Mouse (Mus musculus) urinary bladder, postnatal 4 days (tissue): ENCODE measurements at regions not wholly inside any gene's neighbourhood (a gene's known extent, or its start where the extent isn't known, plus 50 kb on each side); places are given as distances from the start of the nearest gene placed in this dataset.

ENCODE experiments used
- DNase-seq, 2 experiments: peaks; one replicate each; pipeline ENCODE4 v3.0.0; 2021 to 2022; ENCODE audit warnings: low spot score in 2 of 2

- DNase-seq, result no peak
These were observed 129.7 kb upstream of the Smarca2 start for GRCm38 (mm10) chr19:26475197-26475596.

- no peak for DNase-seq
These were observed 129.1 kb upstream of the Smarca2 start for GRCm38 (mm10) chr19:26475754-26476153.

GRCm38 (mm10) chr19:26478055-26478737, 126.7 kb upstream of the Smarca2 start:
- no peak for DNase-seq

DNA sequence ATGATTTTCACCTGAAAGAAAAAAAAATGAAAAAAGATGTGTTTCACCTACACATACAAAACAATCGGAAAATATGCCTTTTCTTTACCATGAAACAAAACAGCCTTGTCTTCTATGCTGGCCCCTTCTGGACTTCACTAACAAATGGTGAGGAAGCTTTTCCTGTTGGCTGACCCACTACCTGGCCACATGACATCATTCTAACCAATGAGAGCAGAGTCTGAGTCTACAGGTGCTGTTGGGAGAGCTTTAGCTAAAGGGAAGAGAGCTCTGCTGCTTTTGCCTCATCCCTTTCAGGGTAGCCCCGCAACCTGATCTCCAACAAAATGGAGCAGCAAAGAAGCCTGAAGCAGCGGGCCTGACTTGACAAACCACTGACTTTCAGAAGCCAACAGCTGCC, 120.5 kb upstream of the Smarca2 start:
- DNase-seq, result no peak

GRCm38 (mm10) chr19:26492806-26493205, 112.0 kb upstream of the Smarca2 start:
- no peak for DNase-seq

DNA sequence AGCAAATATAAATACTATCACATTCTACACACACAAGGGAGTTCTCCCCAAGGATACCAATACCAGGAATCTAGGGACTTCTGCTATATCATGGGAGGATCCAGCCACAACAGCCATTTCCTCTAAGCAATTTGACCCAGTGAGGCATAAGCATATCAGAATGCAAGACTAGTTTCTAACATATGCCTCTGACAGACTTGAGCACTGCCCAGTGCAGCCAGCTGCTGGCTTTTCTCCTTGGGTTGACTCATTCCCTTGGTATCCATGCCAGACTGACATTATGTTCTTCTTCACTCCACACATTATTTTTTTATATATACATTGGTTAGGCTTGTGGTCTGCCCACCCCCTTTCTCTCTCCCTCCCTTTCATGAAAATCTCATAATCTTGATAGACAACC, 103.8 kb upstream of the Smarca2 start:
- no peak for DNase-seq

GRCm38 (mm10) chr19:26504027-26504426, 100.8 kb upstream of the Smarca2 start:
- DNase-seq, result no peak

DNA sequence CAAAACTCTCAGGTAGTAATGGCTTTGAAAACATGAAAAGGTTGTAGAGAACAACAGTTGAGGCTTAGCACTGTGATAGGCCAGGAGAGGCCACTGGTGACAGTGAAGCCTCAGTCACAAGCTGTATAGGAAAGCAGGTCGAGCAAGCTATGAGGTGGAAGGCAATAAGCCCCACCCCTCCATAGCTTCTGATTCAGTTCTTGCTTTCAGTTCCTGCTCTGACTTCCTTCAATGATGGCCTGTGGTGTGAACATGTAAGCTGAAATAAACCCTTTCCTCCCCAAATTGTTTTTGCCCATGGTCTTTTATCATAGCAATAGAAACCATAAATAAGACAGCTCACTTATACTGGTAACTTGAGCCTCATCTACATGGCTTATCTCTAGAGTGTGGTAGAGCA, 98.0 kb upstream of the Smarca2 start:
- DNase-seq, result no peak

DNA sequence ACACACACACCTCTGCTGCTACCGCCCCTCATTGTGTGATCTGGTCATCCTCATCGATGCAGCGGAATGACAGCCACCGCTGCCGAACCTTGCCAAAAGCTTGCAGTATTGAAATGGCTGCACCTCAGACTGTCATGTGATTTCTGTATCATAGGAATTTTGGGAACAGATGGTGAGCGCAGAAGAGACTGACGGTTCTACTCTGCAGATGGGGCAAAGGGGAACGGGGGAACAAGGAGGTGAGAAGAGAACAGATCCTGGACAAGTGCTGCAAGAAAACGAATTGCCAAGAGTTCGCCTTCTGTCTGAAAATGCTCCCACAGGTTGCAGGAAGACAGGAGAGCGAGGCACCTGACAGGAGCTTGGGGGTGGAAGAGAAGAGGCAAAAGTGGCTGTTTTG, 96.9 kb upstream of the Smarca2 start:
- no peak for DNase-seq

DNA sequence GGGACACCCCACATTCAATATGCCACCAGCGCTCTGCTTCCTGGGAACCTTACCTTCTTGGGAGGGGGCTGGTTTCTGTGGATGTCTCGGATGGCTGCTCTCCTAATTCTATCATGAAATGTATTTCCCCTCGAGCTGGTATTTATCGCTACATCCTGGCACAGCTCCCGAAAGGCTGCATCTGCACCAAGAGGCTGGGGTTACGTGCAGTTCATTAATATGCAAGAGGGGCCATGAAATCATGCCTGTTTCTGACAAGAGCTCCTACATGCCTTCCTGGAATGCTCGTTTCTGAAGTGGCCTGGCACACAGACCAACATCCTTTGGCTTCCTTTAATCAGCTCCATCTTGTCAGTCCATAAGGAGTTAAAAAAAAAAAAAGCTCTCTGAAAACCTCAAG, 96.2 kb upstream of the Smarca2 start:
- no peak for DNase-seq

DNA sequence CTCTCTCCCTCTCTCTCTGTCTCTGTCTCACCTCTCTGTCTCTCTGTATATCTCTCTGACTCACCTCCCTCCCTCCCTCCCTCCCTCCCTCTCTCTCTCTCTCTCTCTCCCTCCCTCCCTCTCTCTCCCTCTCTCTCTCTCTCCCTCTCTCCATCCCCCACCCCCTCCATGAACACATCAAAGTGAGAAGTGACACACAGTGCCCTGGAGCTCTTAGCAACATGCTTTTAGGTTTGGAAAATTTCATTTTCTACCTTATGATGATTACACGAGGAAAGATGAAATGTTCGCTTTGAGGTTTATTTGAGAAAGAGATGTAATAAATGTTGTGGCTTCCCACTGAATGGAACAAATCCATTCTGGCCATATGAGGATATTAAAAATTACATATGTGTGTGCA, 95.6 kb upstream of the Smarca2 start:
- DNase-seq, result no peak

- no peak for DNase-seq
These were observed 94.7 kb upstream of the Smarca2 start for GRCm38 (mm10) chr19:26510185-26510584.

DNA sequence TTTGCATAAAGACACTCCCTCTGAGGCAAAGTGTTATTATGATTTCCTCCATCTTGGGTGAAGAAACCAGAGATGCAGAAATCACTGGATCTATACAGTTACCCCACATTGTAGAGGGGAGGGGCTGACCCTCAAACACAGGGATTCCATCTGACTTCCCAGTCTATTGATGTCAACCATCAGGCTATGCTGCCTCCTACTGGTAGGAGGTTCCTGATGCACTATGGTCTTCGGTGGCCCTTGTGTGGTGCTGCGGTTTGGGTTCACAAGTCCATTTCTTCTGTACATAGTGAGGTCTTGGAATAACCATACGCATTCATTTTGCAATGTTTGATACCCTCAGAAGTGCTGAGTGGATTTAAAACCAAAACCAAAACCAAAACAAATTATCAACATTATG, 94.0 kb upstream of the Smarca2 start:
- no peak for DNase-seq

- DNase-seq, result no peak
These were observed 93.1 kb upstream of the Smarca2 start for GRCm38 (mm10) chr19:26511756-26512155.

GRCm38 (mm10) chr19:26524583-26524982, 80.3 kb upstream of the Smarca2 start:
- no peak for DNase-seq

GRCm38 (mm10) chr19:26531390-26531789, 73.5 kb upstream of the Smarca2 start:
- no peak for DNase-seq

GRCm38 (mm10) chr19:26532509-26532908, 72.3 kb upstream of the Smarca2 start:
- no peak for DNase-seq

DNA sequence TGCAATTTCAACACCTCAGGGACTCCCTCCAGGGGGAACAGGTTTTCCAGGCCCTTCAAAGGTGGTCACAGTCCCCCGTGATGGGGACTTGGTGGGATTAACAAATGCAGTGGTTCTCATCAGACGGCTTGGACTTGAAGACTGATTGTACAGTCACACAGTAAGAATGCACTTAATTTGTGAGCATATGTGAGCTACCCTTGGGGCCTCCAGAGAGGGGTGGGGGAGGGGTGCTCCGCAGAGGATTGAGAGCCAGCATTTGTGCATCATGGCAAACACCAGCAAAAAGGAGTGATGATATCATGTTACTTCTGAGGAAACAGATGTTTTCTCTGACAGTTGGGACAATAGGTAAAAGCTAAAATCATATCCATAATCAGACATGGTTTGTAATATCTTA, 59.2 kb upstream of the Smarca2 start:
- DNase-seq, result no peak

DNA sequence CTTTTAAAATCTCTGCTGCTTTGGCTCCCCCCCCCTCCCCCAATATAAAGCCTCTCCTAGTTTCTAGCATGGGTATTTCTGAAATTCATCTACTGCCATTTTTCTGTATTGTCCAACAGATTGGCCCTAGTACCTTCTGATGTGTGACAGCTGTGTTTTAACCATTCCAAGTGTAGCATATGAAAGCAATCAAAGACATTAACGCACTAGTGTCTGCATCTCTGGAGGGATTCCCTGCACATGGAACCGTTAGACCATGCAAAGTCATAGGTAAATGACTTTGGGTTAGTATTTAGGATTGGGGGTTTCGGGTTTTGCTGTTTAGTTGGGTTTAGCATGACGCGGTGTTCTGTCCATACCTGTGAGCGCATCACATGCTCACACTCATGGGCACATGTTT, 57.3 kb upstream of the Smarca2 start:
- no peak for DNase-seq

DNA sequence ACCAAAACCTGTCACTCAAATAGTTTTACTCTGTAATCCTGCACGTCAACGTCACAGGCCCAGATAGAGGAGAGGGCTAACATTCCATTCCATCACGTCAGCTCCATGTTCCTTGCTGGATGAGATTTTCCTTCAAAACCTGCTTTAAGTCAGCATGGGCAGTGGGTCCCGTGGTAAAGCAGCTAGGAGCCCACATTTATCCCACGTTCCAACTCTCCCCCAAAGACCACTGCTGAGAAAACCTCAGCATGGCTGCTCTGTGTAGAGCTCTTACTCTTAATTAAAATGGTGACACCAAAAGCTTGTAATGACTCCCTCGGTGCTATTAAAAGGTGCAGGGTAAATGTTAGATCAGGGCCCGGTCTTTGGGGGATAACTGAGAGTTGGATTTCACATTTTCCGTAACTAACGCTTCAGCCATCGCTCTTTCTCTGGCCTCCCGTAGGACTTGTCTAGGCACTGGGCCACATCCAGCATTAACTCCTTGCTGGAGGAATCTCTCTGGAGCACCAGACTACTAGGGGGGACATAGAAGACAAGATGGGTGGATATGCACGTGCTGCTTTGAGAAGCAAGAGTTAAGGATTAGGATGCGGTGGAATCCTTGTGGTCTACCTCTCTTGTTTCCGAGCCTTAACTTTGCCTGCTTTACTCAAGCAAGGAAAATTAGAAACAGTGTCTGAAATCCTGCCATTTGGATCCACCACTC, 56.1 kb upstream of the Smarca2 start:
- DNase-seq, result no peak

DNA sequence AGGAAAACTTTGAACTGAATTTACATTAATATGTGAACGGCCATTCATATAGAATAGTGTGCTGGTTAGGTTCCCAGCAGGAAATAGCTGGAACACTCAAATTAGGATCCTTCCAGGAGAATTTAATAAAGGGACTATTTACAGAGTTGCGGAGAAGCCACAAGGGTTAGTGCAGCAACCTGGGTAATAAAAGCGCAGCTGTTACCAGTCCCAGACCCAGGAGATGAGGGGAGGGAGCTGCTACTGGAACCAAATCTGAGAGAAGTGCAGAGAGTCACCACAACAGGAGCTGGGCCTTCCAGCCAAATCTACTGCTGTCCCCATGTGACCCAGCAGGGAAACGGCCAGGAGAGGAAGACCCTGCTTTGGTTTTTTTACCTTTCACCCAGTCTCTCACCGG, 54.6 kb upstream of the Smarca2 start:
- DNase-seq, result no peak
